ENCODE assay signal across 10 mouse cellular contexts in genomic region chr17:23672761-23673160, GRCm38 (mm10). TPM values are rescaled to one million over a fixed set of nuclear protein-coding genes. Genes with fewer than 3 reads are reported as not detected.
DNase-seq lines count a peak whose midpoint lies in the region; ATAC-seq and TF ChIP-seq lines count a peak whose summit lies in the region.
"Had no signal": no experiment of that assay in that cellular context is flagged by ENCODE, and none has a peak within 500 bp of the region (broad histone marks: within the 10 kb centered on the region; RNA-seq: fewer than 3 reads in every experiment).

No protein-coding gene starts in this region.

- no peak overlapping the region for H3K27ac ChIP-seq in heart, embryonic 12.5 days (ENCODE audit: poor library complexity, severe bottlenecking)
- H3K27ac ChIP-seq in ES-E14 (ENCODE audit: insufficient read depth, low read depth, low read length, poor library complexity, severe bottlenecking) (no peak overlapping the region), macrophage (no peak overlapping the region)
- no peak overlapping the region for H3K27ac ChIP-seq in hindbrain, embryonic 10.5 days

- H3K4me3 ChIP-seq in heart, embryonic 12.5 days = peak overlapping the region; percentile 72
- H3K4me3 ChIP-seq in ES-E14 (ENCODE audit: insufficient read depth in 1 of 2, low read depth in 1 of 2, low read length in 2 of 2, poor library complexity in 1 of 2, severe bottlenecking in 1 of 2) (peak overlapping the region; percentile 85 to 96; a peak in 3 of 4 replicates), macrophage (ENCODE audit: inconsistent target) (peak overlapping the region; percentile 82)
- peak overlapping the region; percentile 70 for H3K4me3 ChIP-seq in hindbrain, embryonic 10.5 days

- ATAC-seq in heart, embryonic 12.5 days (ENCODE audit: insufficient number of reproducible peaks, low FRiP score) = no peak
- no peak for ATAC-seq in CD4-positive, CD25-positive, alpha-beta regulatory T cell, adult 4 months

- 0 out of 2 replicates have a peak overlapping the region, but pooled peaks have one; percentile 24 for H3K9ac ChIP-seq in heart, embryonic 12.5 days
- H3K9ac ChIP-seq in ES-E14 (ENCODE audit: insufficient read depth, low read depth, low read length, poor library complexity, severe bottlenecking) = no peak overlapping the region; the same call in 1 of the 2 replicates

- peaks cover 28% of the 10 kb centered on the region for H3K4me1 ChIP-seq in heart, embryonic 12.5 days (replicated peaks)
- H3K4me1 ChIP-seq in ES-E14 (ENCODE audit: control insufficient read depth in 2 of 2, insufficient read depth in 2 of 2, low read length in 2 of 2, poor library complexity in 1 of 2) = peaks cover 0 to 28% of the 10 kb centered on the region in 2 experiments; a peak in 2 of 4 replicates
- peaks cover 52% of the 10 kb centered on the region for H3K4me1 ChIP-seq in hindbrain, embryonic 10.5 days (replicated peaks)

- 67% methylated on average over 3 of the region's 3 CpGs for WGBS in heart, embryonic 12.5 days
- 68% methylated on average over 3 of the region's 3 CpGs for WGBS in hindbrain, embryonic 10.5 days
- WGBS in macrophage (ENCODE audit: missing documents) = 60% methylated on average over 3 of the region's 3 CpGs

- peak overlapping the region; percentile 88 for H3K4me2 ChIP-seq in heart, embryonic 12.5 days

- in situ Hi-C loops in ES-E14 (cut with MboI; ENCODE audit: low sequenced_read_pairs in 2 of 2, unreplicated experiment in 2 of 2) = no loop called here

- DNase-seq in heart, adult 8-10 months (ENCODE audit: low spot score) = no peak
- no peak for DNase-seq in ES-E14 (ENCODE audit: low read depth, low spot score)
- no peak for DNase-seq in hindbrain, embryonic 10.5 days (ENCODE audit: low spot score)
- no peak for DNase-seq in frontal cortex, postnatal 36 days (ENCODE audit: low spot score in 2 of 2)
- DNase-seq in left cerebral cortex, adult 11 months (ENCODE audit: low spot score) = no peak

- H3K36me3 ChIP-seq in heart, embryonic 12.5 days = peaks cover 40% of the 10 kb centered on the region
- H3K36me3 ChIP-seq in ES-E14 (ENCODE audit: control insufficient read depth, insufficient read depth, low read length, poor library complexity, severe bottlenecking) (peaks cover 24% of the 10 kb centered on the region), macrophage (ENCODE audit: inconsistent target) (peaks cover 22% of the 10 kb centered on the region)
- H3K36me3 ChIP-seq in hindbrain, embryonic 10.5 days = peaks cover 30% of the 10 kb centered on the region

- H3K9me3 ChIP-seq in heart, embryonic 12.5 days (replicated peaks) = no peaks in the 10 kb centered on the region
- H3K9me3 ChIP-seq in ES-E14 (ENCODE audit: control insufficient read depth, insufficient read depth, low read depth, low read length) = no peaks in the 10 kb centered on the region
- no peaks in the 10 kb centered on the region for H3K9me3 ChIP-seq in hindbrain, embryonic 10.5 days

- H3K27me3 ChIP-seq in heart, embryonic 12.5 days (replicated peaks) = no peaks in the 10 kb centered on the region
- peaks cover 37% of the 10 kb centered on the region for H3K27me3 ChIP-seq in hindbrain, embryonic 10.5 days (ENCODE audit: insufficient read depth, poor library complexity, severe bottlenecking)

- peaks cover 18% of the 10 kb centered on the region; the same call in 1 of the 2 replicates for H3K79me2 ChIP-seq in macrophage (ENCODE audit: inconsistent target)

TF ChIP-seq in ES-E14, 5 proteins besides CTCF, POLR2A, EP300 and RAD21:
- no peak for TF ChIP-seq MAFK (IDR thresholded peaks at IDR 0.05; ENCODE audit: insufficient read depth, low read depth, low read length)
- TF ChIP-seq ZNF384 (IDR thresholded peaks at IDR 0.05; ENCODE audit: low read depth, low read length) = no peak
- TF ChIP-seq HCFC1 (IDR thresholded peaks at IDR 0.05; ENCODE audit: borderline replicate concordance, insufficient read depth, low read length) = no peak
- TF ChIP-seq CHD2 (IDR thresholded peaks at IDR 0.05; ENCODE audit: low read depth, low read length) = no peak
- no peak for TF ChIP-seq ZC3H11A (IDR thresholded peaks at IDR 0.05; ENCODE audit: borderline replicate concordance, low read depth, low read length)
TF ChIP-seq in ES-E14: peak in this region for 0.

RNA-seq across cellular contexts. Expression of gene Hcfc1r1, which starts 0.6 kb away (rescaled TPM):
- 334 and 337 TPM in 2 replicates for polyA plus RNA-seq in heart, embryonic 12.5 days (2016; fragmentation: Nextera tagmentation; extraction: Ambion mirVana)
- 100 to 1,000 TPM; 200 to 231 (median 211) TPM for total RNA-seq in heart, adult 8-10 months (2022)
- total RNA-seq in ES-E14 (2012; rRNA removed) = 26.4 and 36.4 TPM in 2 replicates
- 34.0 and 45.4 TPM in 2 replicates for polyA plus RNA-seq in hindbrain, embryonic 10.5 days (2016; fragmentation: Nextera tagmentation; extraction: Ambion mirVana)
- total RNA-seq in macrophage (2018; cell fraction: chromatin; rRNA removed) = 10 to 100 TPM in 1 of 26 experiments, 1 to 10 TPM in 22, not detected in 3; 1.3 to 23.4 (median 3.5) TPM
- total RNA-seq in macrophage (2018; cell fraction: cytosol; rRNA removed) = 100 to 1,000 TPM in 25 of 26 experiments, 10 to 100 TPM in 1; 99.3 to 148 (median 119) TPM
- total RNA-seq in macrophage (2018; cell fraction: nucleus; rRNA removed) = 10 to 100 TPM in 21 of 26 experiments, 1 to 10 TPM in 5; 8.7 to 30.7 (median 17.1) TPM
- polyA plus RNA-seq in macrophage (2018) = 90.7 to 174 TPM (median 112 TPM) in 3 replicates
- 10 to 100 TPM; 71.5 to 72.4 TPM for polyA plus RNA-seq in CD4-positive, CD25-positive, alpha-beta regulatory T cell, adult 4 months (2017; shearing (Covaris generic))

RNA-seq across cellular contexts. Expression of gene Thoc6, which starts 0.9 kb away (rescaled TPM):
- 35.8 and 39.1 TPM in 2 replicates for polyA plus RNA-seq in heart, embryonic 12.5 days (2016; fragmentation: Nextera tagmentation; extraction: Ambion mirVana)
- 10 to 100 TPM in 3 of 4 experiments, 1 to 10 TPM in 1; 8.8 to 11.6 (median 11.0) TPM for total RNA-seq in heart, adult 8-10 months (2022)
- 53.7 and 64.9 TPM in 2 replicates for total RNA-seq in ES-E14 (2012; rRNA removed)
- 72.7 and 80.2 TPM in 2 replicates for polyA plus RNA-seq in hindbrain, embryonic 10.5 days (2016; fragmentation: Nextera tagmentation; extraction: Ambion mirVana)
- 10 to 100 TPM in 22 of 26 experiments, 1 to 10 TPM in 4; 6.1 to 20.8 (median 12.7) TPM for total RNA-seq in macrophage (2018; cell fraction: chromatin; rRNA removed)
- 10 to 100 TPM; 11.4 to 17.3 (median 13.7) TPM for total RNA-seq in macrophage (2018; cell fraction: cytosol; rRNA removed)
- total RNA-seq in macrophage (2018; cell fraction: nucleus; rRNA removed) = 10 to 100 TPM in 22 of 26 experiments, 1 to 10 TPM in 4; 7.4 to 19.6 (median 11.9) TPM
- 11.0 to 17.8 TPM (median 16.3 TPM) in 3 replicates for polyA plus RNA-seq in macrophage (2018)
- polyA plus RNA-seq in CD4-positive, CD25-positive, alpha-beta regulatory T cell, adult 4 months (2017; shearing (Covaris generic)) = 10 to 100 TPM; 26.1 to 43.6 TPM

RNA-seq across cellular contexts. Expression of gene Tnfrsf12a, which starts 4.5 kb away (rescaled TPM):
- polyA plus RNA-seq in heart, embryonic 12.5 days (2016; fragmentation: Nextera tagmentation; extraction: Ambion mirVana) = 117 and 119 TPM in 2 replicates
- 100 to 1,000 TPM in 2 of 4 experiments, 10 to 100 TPM in 2; 55.7 to 113 (median 85.0) TPM for total RNA-seq in heart, adult 8-10 months (2022)
- 101 and 138 TPM in 2 replicates for total RNA-seq in ES-E14 (2012; rRNA removed)
- polyA plus RNA-seq in hindbrain, embryonic 10.5 days (2016; fragmentation: Nextera tagmentation; extraction: Ambion mirVana) = 2.7 and 7.1 TPM in 2 replicates
- total RNA-seq in macrophage (2018; cell fraction: chromatin; rRNA removed) = 10 to 100 TPM in 11 of 26 experiments, 1 to 10 TPM in 14, not detected in 1; 1.2 to 64.6 (median 9.6) TPM
- 10 to 100 TPM in 4 of 26 experiments, 1 to 10 TPM in 22; 1.0 to 27.3 (median 3.5) TPM for total RNA-seq in macrophage (2018; cell fraction: cytosol; rRNA removed)
- total RNA-seq in macrophage (2018; cell fraction: nucleus; rRNA removed) = 10 to 100 TPM in 11 of 26 experiments, 1 to 10 TPM in 15; 1.5 to 55.4 (median 6.5) TPM
- polyA plus RNA-seq in macrophage (2018) = 3.2 to 12.0 TPM (median 5.7 TPM) in 3 replicates
- 1 to 10 TPM; 5.3 to 6.2 TPM for polyA plus RNA-seq in CD4-positive, CD25-positive, alpha-beta regulatory T cell, adult 4 months (2017; shearing (Covaris generic))

RNA-seq across cellular contexts. Expression of gene Cldn6, which starts 6.3 kb away (rescaled TPM):
- polyA plus RNA-seq in heart, embryonic 12.5 days (2016; fragmentation: Nextera tagmentation; extraction: Ambion mirVana) = 2.2 and 3.1 TPM in 2 replicates
- not detected for total RNA-seq in heart, adult 8-10 months (2022)
- 72.7 and 199 TPM in 2 replicates for total RNA-seq in ES-E14 (2012; rRNA removed)
- polyA plus RNA-seq in hindbrain, embryonic 10.5 days (2016; fragmentation: Nextera tagmentation; extraction: Ambion mirVana) = 20.8 and 54.2 TPM in 2 replicates
- not detected for total RNA-seq in macrophage (2018; cell fraction: chromatin; rRNA removed)
- total RNA-seq in macrophage (2018; cell fraction: cytosol; rRNA removed) = not detected
- total RNA-seq in macrophage (2018; cell fraction: nucleus; rRNA removed) = not detected
- not detected in 3 replicates for polyA plus RNA-seq in macrophage (2018)
- polyA plus RNA-seq in CD4-positive, CD25-positive, alpha-beta regulatory T cell, adult 4 months (2017; shearing (Covaris generic)) = not detected
- total RNA-seq: common myeloid progenitor, adult 5-6 weeks; layer of hippocampus, postnatal 14 days had no signal

RNA-seq across cellular contexts. Expression of gene Cldn9, which starts 11.1 kb away (rescaled TPM):
- polyA plus RNA-seq in heart, embryonic 12.5 days (2016; fragmentation: Nextera tagmentation; extraction: Ambion mirVana) = not detected in 2 replicates
- total RNA-seq in heart, adult 8-10 months (2022) = under 1 TPM in 1 of 4 experiments, not detected in 3; 0.19 TPM
- total RNA-seq in ES-E14 (2012; rRNA removed) = 3.7 and 5.7 TPM in 2 replicates
- 6.3 and 13.1 TPM in 2 replicates for polyA plus RNA-seq in hindbrain, embryonic 10.5 days (2016; fragmentation: Nextera tagmentation; extraction: Ambion mirVana)
- not detected for total RNA-seq in macrophage (2018; cell fraction: chromatin; rRNA removed)
- not detected for total RNA-seq in macrophage (2018; cell fraction: cytosol; rRNA removed)
- not detected for total RNA-seq in macrophage (2018; cell fraction: nucleus; rRNA removed)
- not detected in 3 replicates for polyA plus RNA-seq in macrophage (2018)
- polyA plus RNA-seq in CD4-positive, CD25-positive, alpha-beta regulatory T cell, adult 4 months (2017; shearing (Covaris generic)) = not detected
- total RNA-seq: common myeloid progenitor, adult 5-6 weeks had no signal
